Mouse (Mus musculus) induced T-regulatory cell, adult 2 months (primary cell): Measurements from ENCODE around the gene Gfpt1.
"Not testable (repeated sequence)": the region's sequence is repeated elsewhere in the genome, so short reads cannot be mapped to it uniquely, and the experiment has no call there.

ENCODE experiments used
- DNase-seq: peaks from one replicate; pipeline ENCODE4 v3.0.0-alpha.2; 2012; ENCODE audit warnings: low read depth

Gene Gfpt1

DNA sequence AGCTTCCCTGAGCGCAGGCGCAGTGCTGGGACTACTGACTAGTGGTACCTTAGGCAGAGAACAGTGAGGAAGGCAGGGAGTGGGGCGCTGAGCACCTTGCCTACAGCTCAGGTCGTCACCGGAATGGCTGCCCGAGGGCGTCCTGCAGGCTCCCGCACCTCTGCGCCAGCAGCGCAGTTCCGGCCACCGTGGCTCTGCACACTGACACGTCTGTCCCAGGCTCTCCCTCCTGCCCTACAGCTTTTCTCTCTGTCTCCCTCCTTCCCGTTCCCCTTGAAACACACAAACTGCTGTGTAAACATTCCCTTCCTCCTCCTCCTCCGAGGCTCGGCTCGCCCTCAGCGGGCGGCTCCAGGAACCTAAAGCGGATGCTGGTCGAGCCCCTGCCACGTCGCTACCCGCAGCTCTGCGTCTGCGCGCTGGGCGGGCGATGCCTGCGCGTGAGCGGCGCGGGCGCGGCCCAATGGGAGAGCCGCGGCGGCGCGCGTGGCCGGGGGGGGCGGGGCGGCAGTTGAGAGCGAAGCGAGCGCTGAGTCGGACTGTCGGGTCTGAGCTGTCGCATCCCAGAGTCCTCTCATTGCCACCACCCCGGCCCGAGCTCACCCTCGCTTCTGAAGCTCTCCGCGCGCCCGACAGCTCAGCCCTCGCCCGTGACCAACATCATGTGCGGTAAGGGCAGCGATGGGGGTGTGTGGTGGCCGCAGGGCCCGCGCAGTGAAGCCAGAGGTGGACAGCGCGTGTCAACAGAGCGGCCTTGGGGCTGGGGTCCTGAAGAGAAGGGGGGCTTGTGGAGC lies at the start of gene Gfpt1:
TSS of gene Gfpt1 (plus strand) at position 510 of the 794 bp plus-strand sequence.
- peak; percentile 96 for DNase-seq

DNA sequence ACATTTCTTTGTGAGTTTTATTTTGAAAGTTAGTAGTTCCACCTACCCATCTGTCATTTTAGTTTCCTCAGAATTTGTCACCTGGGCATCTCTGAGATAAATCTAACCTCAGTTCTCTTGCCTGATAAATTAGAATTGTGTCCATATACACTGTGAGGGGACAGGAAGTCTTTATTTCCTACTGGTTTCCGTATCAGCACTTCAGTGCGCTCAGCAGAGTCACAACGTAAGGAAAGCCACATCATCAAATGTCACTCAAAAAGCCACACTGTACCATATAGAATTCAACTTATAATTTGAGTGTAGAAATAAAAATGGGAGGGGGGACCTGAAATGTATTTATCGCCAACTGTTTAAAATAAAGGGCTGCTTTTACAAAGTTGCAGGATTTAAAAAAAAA lies 48.4 kb upstream of the Gfpt1 start:
- no peak for DNase-seq

DNA sequence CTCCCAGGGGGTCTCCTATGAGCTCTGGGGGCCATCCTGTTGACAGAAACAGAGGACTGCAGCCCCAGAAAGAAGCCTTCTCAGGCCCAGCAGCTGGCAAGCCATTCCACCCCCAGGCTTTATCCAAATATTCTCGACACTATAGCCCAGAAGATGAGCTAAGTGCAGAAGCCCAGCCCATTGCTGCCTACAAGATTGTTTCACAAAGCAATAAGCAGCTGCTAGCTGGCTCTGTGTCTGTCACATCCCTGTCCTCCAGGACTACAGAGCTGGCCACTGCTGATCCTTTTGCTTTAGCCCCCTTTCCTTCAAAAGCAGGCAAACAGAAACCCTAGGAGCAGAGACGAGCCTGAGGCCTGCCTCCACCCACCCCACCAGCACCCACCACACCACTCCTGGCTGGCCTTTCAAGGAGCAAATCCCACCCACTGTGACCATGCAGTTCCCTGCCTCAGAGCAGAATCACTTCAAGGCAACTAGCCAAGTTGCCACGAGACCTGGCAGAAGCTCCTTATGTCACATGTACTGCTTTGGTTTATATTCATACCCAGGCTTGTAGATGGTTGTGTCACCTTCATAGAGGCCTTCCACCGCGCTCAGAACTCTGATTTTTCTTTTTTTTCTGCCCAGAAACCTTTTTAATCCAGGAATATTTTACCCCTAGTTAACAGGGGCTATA lies 45.9 kb upstream of the Gfpt1 start:
- no peak for DNase-seq

DNA sequence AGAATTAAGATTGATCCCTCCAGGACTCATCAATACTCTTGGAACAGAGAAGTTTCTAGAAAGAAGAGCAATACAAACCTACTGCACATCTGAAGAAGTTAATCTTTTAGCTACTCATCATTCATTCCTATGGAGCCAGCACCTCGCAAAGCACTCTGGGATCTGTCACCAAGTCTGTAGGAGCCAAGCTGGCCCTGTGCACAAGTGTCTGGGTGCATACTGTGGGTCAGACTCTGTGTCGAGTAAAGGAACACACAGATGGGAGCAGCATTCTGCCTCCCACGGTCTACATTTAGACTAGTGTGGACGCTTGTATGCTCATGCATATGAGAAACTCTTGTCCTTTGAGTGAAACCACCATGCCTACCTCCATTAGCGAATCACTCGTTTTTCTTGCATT lies 45.3 kb upstream of the Gfpt1 start:
- no peak for DNase-seq

DNA sequence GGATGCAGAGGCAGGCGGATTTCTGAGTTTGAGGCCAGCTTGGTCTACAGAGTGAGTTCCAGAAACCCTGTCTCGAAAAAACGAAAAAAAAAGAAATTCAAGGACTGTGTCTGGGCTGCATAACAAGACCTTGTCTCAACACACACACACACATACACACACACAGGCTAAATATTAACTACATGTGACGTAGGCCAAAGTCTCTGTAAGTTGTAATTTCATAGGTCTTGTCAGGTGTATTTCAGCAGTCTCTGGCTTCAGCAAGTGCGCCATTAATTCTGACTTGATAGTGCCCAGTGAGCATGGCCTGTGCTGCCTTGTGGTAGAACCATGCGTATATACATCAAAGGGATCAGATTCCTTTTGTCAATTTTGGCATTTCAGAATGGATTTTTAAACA lies 40.7 kb upstream of the Gfpt1 start:
- DNase-seq, result no peak

DNA sequence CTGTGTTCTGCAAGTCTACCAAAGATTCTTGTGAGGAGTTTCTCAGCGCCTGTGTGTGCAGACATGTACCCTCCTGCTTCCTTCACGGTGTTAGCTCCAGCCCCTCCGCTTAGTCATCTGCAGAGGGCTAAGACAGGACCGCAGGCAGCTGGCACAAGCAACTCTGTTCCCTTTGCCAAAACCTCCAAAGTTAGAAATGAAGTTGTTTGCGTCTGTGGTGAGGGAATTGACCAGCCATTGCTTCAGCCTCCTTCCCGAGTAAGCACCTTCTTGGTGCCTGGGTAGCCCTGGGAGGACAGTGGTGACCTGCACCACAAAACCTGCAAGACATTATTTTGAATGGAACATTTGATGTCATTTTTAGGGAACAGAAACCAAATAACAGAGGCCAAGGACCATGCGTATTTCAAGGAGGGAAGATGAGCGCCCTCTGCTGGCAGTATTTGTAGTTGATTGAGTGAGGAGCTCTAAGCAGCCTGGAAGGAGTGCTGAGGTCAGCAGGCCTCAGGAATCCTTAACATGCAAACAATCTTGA lies 40.1 kb upstream of the Gfpt1 start:
- DNase-seq, result peak; percentile 91

DNA sequence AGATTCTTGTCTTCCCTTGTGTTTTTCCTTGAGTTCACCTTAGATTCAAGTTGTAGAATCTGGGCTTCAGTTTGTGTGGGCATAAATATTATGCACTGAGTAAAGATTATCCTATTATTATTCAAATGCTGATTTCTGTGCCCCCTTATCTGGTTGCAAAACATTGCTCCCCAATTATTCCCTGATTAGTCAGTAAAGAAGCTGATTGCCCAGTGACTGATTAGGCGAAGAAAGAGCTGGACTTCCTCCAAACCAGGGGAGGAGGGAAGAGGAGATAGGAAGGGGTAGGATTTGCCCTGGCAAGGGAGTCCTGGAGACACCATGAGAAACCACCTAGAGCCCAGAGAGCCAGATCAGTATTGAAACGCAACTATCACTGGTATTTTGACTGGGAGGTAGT lies 38.5 kb upstream of the Gfpt1 start:
- no peak for DNase-seq

DNA sequence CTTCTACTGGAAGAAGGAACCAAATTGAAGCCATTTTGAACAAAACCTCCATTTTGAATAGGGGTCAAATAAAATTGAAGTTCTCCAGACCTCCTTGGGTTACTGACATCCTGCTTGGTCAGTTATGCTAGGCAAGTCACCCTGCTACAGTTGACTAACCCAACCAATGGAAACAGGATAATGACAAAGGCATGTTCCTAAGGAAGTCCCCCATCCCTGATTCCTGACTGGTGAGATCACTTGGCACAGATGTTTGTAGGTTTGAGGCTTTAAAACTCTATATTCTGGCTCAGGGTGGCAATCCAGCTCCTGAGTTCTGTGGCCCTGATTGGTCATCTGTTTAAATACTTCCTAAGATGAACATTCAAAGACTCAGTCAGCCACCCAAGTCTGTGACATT lies 37.1 kb upstream of the Gfpt1 start:
- DNase-seq, result no peak

DNA sequence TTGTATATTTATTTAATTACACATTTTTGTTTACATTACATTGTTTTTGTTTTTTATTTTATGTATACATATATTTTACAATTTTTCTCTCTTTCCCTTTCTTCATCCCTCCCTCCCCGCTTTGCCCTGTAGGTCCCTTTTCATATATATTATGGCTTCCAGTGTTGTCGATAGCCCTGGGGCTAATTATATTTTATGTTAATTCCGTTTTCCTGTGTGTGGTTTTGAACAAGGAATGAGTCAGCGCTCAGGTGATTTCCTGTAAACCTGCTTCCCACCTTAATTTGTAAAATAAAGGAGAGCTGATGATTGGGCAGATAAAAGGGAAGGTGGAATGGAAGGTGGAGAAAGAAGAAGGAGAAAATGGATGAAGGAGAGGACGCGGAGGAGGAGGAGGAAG lies 33.8 kb upstream of the Gfpt1 start, which contains the start of gene Nfu1:
TSS of gene Nfu1 (plus strand) at position 350 of the 400 bp plus-strand sequence.
- DNase-seq, result peak; percentile 42

DNA sequence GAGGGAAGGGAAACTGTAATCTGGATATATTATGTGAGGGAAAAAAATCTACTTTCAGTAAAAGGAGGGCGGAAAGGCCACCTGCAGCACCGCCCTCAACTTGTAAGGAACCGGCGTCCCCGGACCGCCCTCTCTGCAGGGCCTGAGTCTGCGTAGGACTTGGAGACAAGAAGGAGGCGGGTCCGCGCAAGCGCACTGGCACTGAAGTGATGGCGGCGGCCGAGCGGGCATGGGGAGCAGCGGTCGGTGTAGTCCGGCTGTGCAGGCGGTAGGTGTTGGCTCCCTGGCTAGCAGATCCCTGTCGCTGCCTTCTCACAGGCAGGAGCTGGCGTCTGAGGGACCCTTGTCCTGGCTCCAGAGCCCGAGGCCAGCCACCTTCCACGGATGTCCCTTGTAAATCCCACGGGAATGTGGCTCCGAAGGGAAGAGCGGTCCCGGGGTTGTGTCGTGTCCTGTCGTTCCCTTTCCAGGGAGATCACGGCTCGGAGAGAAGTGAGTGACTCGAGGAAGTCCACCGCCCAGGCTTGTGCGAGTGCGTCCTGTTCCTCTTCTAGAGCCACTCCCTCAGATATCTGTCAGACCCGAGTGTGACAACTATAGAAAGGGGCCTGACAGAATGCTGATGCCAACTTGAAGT lies 32.8 kb upstream of the Gfpt1 start:
- DNase-seq, result peak; percentile 97

DNA sequence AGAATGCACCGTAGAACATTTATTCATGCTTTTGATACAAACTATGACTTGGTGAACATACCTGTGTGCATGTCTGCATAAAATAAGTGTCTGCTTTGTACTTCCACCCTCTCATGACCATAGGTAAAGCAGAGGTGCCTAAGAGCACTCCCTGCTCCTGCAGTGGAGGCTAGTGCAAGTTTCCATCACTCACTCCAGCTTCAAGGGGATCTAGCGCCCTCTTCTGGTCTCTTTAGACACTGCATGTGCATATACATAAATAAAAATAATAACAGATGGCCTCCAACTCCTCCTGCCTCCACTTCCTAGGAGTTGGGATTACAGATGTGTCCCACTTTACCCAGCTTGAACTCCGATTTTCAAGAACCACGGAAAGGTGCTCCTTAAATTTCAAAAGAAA lies 25.7 kb upstream of the Gfpt1 start:
- peak; percentile 87 for DNase-seq

DNA sequence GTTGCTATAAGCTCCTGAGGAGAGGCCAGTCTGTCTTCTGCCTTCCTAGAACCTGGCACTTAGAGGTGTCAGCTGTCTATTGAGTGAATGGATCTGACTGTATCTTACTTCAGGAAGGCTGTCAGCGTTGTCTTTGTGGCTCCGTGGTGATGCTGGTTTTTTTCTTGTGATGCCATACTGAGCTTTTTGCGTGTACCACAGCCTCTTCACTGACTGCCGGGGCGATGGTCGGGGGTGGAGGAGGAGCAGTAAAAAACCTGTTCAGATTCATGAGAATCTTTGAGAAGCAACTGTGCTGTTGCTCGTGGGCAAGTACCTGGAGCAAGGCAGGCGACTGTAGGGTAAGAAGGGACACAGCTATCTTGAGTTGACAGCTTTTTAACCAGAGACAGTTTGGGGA lies 23.8 kb upstream of the Gfpt1 start:
- no peak for DNase-seq

DNA sequence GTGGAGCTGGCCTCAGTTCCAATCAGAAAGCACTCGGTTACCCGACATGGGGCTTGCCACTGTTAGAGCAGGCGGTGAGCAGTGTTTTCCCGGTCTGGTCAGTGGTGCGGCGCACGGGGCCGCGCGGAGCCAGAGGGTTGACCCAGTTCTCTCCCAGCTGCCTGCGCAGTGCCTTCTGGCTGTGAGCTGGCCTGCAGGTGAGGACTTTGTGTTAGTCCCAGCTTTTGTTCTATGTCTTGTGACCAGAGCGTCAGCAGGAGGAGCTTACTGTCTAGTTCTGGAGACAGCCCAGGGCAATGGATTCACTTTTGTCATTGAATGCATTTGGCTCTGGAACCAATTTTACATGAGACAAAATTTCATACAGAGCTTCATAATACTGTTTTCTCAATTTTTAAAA lies 20.9 kb upstream of the Gfpt1 start:
- DNase-seq, result no peak

DNA sequence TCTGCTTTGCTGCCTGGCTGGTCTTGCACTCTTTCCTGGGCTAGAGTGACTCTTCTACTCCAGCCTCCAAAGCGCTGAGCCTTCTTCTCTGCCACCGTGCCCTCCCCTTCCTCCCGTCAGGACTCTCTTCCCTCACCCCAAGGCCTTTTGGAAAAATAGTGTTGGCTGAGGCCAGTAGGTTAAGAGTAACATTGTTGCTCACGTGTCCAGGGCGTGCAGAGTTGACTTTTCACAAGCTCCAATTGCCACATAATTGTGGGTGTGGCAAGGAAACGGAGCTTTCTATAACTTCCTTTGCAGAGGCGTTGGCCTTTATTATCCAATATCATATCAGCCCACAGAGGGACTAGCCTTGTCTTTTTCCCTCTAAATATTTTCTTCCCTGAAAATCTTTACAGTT lies 15.7 kb upstream of the Gfpt1 start:
- DNase-seq, result no peak

DNA sequence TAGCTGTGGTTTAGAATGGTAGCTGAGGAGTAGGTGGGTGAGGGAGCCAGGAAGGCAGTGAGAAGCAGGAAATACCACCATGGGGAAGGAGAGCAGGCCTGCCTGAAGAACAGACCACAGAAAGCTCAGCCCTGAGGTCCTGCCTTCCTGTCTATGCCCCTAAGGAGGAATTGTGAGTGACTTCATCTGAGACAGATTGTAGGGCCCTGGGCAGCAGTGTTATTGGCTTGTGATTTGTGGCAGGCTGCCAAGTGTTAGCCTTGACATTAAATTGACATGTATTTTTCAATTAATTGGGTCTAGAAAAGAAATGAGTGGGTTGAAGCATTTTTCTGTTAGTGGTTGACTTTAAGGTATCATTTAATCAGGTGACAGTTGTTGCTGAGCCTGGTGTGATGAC lies 13.8 kb upstream of the Gfpt1 start:
- no peak for DNase-seq

DNA sequence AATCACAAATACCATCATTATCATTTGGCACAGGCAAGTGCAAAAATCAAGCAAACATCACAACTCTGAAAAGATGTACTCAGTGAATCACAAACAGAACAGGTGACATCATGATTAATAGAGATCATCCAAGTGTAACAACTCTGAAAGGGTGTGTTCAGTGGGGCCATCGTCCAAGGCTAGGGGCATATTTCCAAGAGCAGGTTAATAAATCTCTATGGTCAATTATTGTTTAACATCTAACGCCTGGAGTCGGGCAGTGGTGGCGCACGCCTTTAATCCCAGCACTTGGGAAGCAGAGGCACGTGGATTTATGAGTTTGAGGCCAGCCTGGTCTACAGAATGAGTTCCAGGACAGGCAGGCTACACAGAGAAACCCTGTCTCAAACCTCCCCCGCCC lies 11.3 kb upstream of the Gfpt1 start:
- DNase-seq, result not testable (repeated sequence)

DNA sequence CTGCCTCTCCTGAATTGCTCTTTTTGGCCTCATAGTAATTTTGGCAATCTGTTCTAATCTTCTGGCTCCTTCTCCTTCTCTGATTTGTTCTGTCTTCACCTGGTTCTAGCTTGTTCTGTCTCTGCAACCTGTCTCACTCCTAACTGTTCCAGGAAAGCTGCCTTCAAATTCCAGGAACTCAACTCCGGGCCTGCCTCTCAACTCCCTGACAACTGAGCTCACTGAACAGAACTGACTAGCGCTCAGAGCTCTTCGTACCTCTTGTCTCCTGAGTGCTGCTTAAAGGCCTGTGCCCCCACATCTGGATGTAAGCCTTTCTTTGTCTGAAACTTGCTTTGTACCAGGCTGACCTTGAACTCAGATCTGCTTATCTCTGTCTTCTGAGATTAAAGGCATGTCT lies 10.2 kb upstream of the Gfpt1 start:
- DNase-seq, result no peak

DNA sequence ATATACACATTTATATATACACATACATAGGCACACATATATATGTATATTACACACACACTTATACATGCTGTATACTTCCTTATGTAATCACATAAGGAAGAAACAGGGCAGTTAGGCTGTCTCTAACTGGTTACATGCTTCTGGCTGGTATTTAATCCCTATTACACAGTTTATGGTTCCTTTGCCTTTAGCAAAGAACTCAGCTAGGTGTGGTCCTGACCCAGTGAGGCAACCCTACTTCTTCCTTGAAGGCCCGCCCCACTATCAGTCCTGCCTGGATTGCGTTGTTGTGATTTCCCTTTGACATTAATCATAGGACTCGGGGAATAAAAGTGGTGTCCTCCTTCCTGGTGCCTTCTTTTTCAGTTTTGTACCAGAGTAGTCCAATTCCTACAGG lies 8.3 kb upstream of the Gfpt1 start:
- DNase-seq, result no peak

DNA sequence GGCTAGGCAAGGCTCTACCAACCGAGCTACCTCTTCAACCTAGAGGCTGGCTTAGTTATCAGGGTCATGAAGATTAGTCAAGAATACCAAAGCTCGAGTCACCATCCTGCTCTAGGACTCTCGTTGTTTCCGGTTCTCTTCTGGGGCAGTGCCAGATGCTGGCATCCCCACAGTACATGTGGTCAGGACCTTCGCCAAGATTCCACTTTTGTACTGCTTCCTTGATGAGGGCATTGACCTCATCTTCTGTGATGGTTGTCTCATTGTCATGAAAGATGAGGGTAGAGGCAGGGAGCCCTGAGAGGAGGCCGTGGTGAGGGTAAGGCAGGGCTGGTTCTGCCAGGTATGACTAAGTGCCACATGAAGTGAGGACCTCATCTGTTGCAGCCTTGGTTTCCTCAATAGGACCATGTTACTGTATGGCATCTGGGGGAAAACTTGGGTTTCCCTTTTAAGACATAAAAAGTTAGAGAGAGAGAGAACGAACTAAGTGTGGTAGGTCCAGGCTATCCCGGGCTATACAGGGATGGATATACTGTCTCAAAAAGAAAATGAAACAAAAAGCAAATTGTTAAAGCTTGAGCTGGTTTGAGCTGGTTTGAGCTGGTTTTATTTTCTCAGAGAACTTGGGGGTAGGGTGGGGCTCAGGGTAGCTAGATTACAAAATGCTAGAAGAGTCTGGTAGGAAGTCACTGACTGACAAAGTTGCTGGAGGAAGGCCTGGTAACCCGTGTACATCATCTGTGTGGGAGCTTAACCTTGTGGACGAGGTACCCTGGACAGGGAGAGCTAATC lies 4.6 kb upstream of the Gfpt1 start:
- peak; percentile 92 for DNase-seq

DNA sequence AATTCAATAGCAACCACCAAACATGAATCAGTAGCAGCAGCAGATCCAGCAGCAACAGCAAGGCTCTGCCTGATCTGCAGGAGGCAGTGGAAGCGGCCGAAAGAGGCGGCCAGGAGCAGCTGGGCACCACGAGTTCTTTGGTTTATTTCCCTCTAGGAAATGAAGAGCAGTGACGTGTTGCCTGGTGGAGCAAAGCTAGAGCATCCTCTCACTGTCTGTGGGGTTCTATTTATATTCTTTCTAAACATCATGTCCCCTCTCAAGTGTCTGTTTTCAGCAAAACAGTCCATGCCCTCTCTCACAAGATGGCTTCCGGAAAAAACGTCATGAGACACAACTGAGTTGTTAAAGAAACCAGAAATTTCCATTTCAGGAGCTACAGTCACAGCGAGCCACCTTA lies 3.5 kb upstream of the Gfpt1 start:
- peak; percentile 67 for DNase-seq

DNA sequence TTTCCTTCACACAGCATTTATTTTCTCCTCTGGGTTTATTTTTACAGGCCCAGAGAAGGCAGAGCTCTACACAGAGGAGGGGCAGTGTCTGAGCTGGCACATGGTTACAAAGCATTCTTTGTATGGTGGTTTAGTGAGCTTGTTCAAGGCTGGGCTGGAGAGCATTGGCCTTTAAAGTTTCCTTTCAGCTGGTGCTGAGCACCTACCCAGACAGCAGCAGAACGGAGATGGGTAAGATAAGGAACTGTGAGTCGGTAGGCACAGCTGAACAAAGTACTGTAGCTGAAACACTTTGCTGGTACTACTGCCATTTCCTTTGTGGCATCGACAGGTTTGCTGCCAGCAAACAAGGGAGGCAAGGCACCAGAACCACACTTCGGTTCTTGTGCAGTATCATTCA lies 1.7 kb upstream of the Gfpt1 start:
- peak; percentile 87 for DNase-seq

DNA sequence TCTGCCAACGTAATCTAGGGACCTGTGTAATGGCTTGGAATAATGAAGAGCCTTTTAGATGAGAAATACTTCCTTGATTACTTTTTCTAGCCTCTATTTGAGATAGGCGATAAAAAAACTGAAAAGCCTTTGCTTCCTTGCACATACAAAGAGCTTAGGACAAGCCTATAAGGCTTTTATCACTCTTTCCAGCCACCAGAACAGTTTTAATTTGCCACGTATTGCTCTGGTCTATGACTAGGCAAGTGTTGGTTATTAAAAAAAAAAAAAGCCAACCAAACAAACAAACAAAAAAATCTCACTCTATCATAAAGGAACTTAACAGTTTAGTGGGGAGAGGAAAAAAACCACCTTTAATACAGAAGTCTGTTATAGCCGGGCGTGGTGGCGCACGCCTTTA lies 1.2 kb upstream of the Gfpt1 start:
- no peak for DNase-seq
